Mouse (Mus musculus): Measurements from ENCODE around the gene Gatc. TPM values are rescaled to one million over a fixed set of nuclear protein-coding genes. Genes with fewer than 3 reads are reported as not detected.

Gatc gene
- total RNA-seq, 2 experiments from 2014 or later, result 17.6 to 18.6 TPM

- intact Hi-C loops (cut with DNase I), result no loop called here
- DNase-seq, result no peak
These were observed 44.6 kb downstream of the Gatc start for GRCm38 (mm10) chr5:115296347-115296746.

- no peak for DNase-seq
- intact Hi-C loops (cut with DNase I), result no loop called here
These were observed 46.8 kb downstream of the Gatc start for GRCm38 (mm10) chr5:115294173-115294572.

GRCm38 (mm10) chr5:115284735-115285134 is 56.2 kb downstream of the Gatc start:
- no peak for DNase-seq
- intact Hi-C loops (cut with DNase I), result no loop called here

Other genes with a start within 250 kb of the Gatc start
- not detected for gene Gm10401, start 242.9 kb downstream of the Gatc start, total RNA-seq (2021)
- gene Acads, start 221.8 kb downstream of the Gatc start, total RNA-seq (2021), result 100 to 1,000 TPM; 203 to 239 TPM
- gene Unc119b, start 206.2 kb downstream of the Gatc start, total RNA-seq (2021), result 10 to 100 TPM; 17.7 to 21.3 TPM
- 10 to 100 TPM; 73.4 to 93.0 TPM for gene Mlec, start 183.0 kb downstream of the Gatc start, total RNA-seq (2021)
- gene Cabp1, start 146.8 kb downstream of the Gatc start, total RNA-seq (2021), result 1 to 10 TPM; 1.8 to 3.2 TPM
- 10 to 100 TPM; 31.5 to 35.5 TPM for gene Pop5, start 105.3 kb downstream of the Gatc start, total RNA-seq (2021)
- 100 to 1,000 TPM; 378 to 424 TPM for gene Rnf10, start 68.3 kb downstream of the Gatc start, total RNA-seq (2021)
- gene Coq5, start 61.5 kb downstream of the Gatc start, total RNA-seq (2021), result 100 to 1,000 TPM; 137 to 167 TPM
- gene Dynll1, start 40.2 kb downstream of the Gatc start, total RNA-seq (2021), result 10 to 100 TPM; 71.9 to 88.5 TPM
- gene Srsf9, start 14.0 kb downstream of the Gatc start, total RNA-seq (2021), result 10 to 100 TPM; 16.0 to 18.1 TPM
- 10 to 100 TPM; 22.8 to 27.6 TPM for gene Triap1, start within 50 bp of the Gatc start, total RNA-seq (2021)
- 100 to 1,000 TPM; 253 to 261 TPM for gene Cox6a1, start 7.8 kb upstream of the Gatc start, total RNA-seq (2021)
- gene Msi1, start 88.4 kb upstream of the Gatc start, total RNA-seq (2021), result 1 to 10 TPM in 1 of 2 experiments, under 1 TPM in 1; 0.92 to 1.2 TPM
- gene Pla2g1b, start 125.1 kb upstream of the Gatc start, total RNA-seq (2021), result not detected
- gene Sirt4, start 143.5 kb upstream of the Gatc start, total RNA-seq (2021), result 10 to 100 TPM; 17.9 to 18.1 TPM
- gene Pxn, start 165.5 kb upstream of the Gatc start, total RNA-seq (2021), result 10 to 100 TPM; 36.2 to 37.9 TPM
- 100 to 1,000 TPM; 650 to 668 TPM for gene Rplp0, start 218.3 kb upstream of the Gatc start, total RNA-seq (2021)
- gene Gcn1l1, start 224.1 kb upstream of the Gatc start, total RNA-seq (2021), result 10 to 100 TPM; 43.1 to 49.5 TPM

All from heart, postnatal 36 days (tissue).